Mouse (Mus musculus): ENCODE results near the gene Nrm. TPM values are rescaled to one million over a fixed set of nuclear protein-coding genes. Genes with fewer than 3 reads are reported as not detected.

Gene Nrm
- polyA plus RNA-seq (2014; fragmentation: Nextera tagmentation; extraction: Ambion mirVana), result 53.2 and 65.2 TPM in 2 replicates

- Histone ChIP-seq H3K27ac (ENCODE audit: low read depth, low read length) (peak within 1 kb of the TSS; percentile 75), H3K27me3 (ENCODE audit: control insufficient read depth, insufficient read depth, low read length) (no peaks in the 10 kb centered on the region), H3K4me2 (replicated peaks; ENCODE audit: low read depth, low read length) (peak within 1 kb of the TSS; percentile 51), H3K9ac (ENCODE audit: low read depth, low read length) (peak within 1 kb of the TSS; percentile 73), H3K9me3 (ENCODE audit: control insufficient read depth, low read length) (no peaks in the 10 kb centered on the region), H3K36me3 (ENCODE audit: control insufficient read depth, insufficient read depth, low read length) (peaks cover 18% of the 10 kb centered on the region), H3K4me3 (ENCODE audit: low read length) (peak within 1 kb of the TSS; percentile 77), H3K4me1 (ENCODE audit: control insufficient read depth, insufficient read depth, low read length) (peaks cover 13% of the 10 kb centered on the region; the same call in 1 of the 2 replicates)
- peak; percentile 91 for ATAC-seq (ENCODE audit: low FRiP score, low TSS enrichment)
- WGBS, result under 1% methylated on average over 47 of the region's 47 CpGs
Measured at GRCm38 (mm10) chr17:35861198-35861857, at the start of gene Nrm. Gene Nrm, plus strand, starts transcription at chr17:35861318.

- no peak overlapping the region for H3K27ac ChIP-seq (ENCODE audit: low read depth, low read length)
- H3K4me2 ChIP-seq (replicated peaks; ENCODE audit: low read depth, low read length), result no peak overlapping the region
- no peaks in the 10 kb centered on the region for H3K9me3 ChIP-seq (ENCODE audit: control insufficient read depth, low read length)
- H3K36me3 ChIP-seq (ENCODE audit: control insufficient read depth, insufficient read depth, low read length), result no peaks in the 10 kb centered on the region
- WGBS, result 82% methylated on average over 5 of the region's 5 CpGs
- no peak overlapping the region for H3K4me3 ChIP-seq (ENCODE audit: low read length)
- no peak for ATAC-seq (ENCODE audit: low FRiP score, low TSS enrichment)
- H3K27me3 ChIP-seq (ENCODE audit: control insufficient read depth, insufficient read depth, low read length), result no peaks in the 10 kb centered on the region
- H3K9ac ChIP-seq (ENCODE audit: low read depth, low read length), result no peak overlapping the region
- peaks cover 13% of the 10 kb centered on the region for H3K4me1 ChIP-seq (ENCODE audit: control insufficient read depth, insufficient read depth, low read length)
Measured at GRCm38 (mm10) chr17:35812307-35812706, 48.8 kb upstream of the Nrm start.

DNA sequence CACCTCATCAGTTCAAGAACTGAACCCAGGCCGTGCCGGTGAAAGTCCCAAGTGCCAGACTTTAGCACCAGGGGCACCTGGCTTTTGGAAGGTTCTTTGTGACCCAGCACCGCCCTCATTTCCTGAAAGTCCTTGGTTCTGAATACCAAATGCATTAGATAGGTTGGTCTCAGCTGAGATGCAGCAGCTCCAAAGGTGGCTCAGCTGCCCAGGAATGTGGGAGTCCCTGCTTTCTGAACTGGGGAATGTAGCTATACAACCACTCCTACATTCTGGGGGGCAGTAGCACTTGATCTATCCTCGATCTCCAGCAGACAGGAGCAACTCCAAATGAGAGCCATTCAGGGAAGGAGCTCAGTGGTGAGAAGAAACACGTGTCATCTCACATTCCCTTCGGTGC, 48.4 kb upstream of the Nrm start:
- no peak overlapping the region for H3K4me3 ChIP-seq (ENCODE audit: low read length)
- no peaks in the 10 kb centered on the region for H3K9me3 ChIP-seq (ENCODE audit: control insufficient read depth, low read length)
- no peak overlapping the region for H3K9ac ChIP-seq (ENCODE audit: low read depth, low read length)
- no peaks in the 10 kb centered on the region for H3K27me3 ChIP-seq (ENCODE audit: control insufficient read depth, insufficient read depth, low read length)
- H3K4me1 ChIP-seq (ENCODE audit: control insufficient read depth, insufficient read depth, low read length), result peaks cover 16% of the 10 kb centered on the region
- no peaks in the 10 kb centered on the region for H3K36me3 ChIP-seq (ENCODE audit: control insufficient read depth, insufficient read depth, low read length)
- peak overlapping the region; percentile 12; the same call in 1 of the 2 replicates for H3K27ac ChIP-seq (ENCODE audit: low read depth, low read length)
- no peak for ATAC-seq (ENCODE audit: low FRiP score, low TSS enrichment)
- no peak overlapping the region for H3K4me2 ChIP-seq (replicated peaks; ENCODE audit: low read depth, low read length)
- 68% methylated on average over 6 of the region's 6 CpGs for WGBS

- WGBS, result 64% methylated on average over 7 of the region's 7 CpGs
- Histone ChIP-seq H3K4me1 (ENCODE audit: control insufficient read depth, insufficient read depth, low read length) (peaks cover 16% of the 10 kb centered on the region), H3K4me2 (replicated peaks; ENCODE audit: low read depth, low read length) (no peak overlapping the region), H3K9me3 (ENCODE audit: control insufficient read depth, low read length) (no peaks in the 10 kb centered on the region), H3K27ac (ENCODE audit: low read depth, low read length) (peak overlapping the region; percentile 38; the same call in 1 of the 2 replicates), H3K9ac (ENCODE audit: low read depth, low read length) (no peak overlapping the region), H3K36me3 (ENCODE audit: control insufficient read depth, insufficient read depth, low read length) (no peaks in the 10 kb centered on the region), H3K4me3 (ENCODE audit: low read length) (no peak overlapping the region), H3K27me3 (ENCODE audit: control insufficient read depth, insufficient read depth, low read length) (no peaks in the 10 kb centered on the region)
- peak; percentile 28; the same call in 1 of the 2 replicates for ATAC-seq (ENCODE audit: low FRiP score, low TSS enrichment)
Measured at GRCm38 (mm10) chr17:35813245-35813647, 47.9 kb upstream of the Nrm start.

GRCm38 (mm10) chr17:35813653-35814052, 47.5 kb upstream of the Nrm start:
- H3K4me2 ChIP-seq (replicated peaks; ENCODE audit: low read depth, low read length), result no peak overlapping the region
- H3K27ac ChIP-seq (ENCODE audit: low read depth, low read length), result no peak overlapping the region; the same call in 1 of the 2 replicates
- ATAC-seq (ENCODE audit: low FRiP score, low TSS enrichment), result no peak
- WGBS, result 84% methylated on average over 7 of the region's 7 CpGs
- H3K4me1 ChIP-seq (ENCODE audit: control insufficient read depth, insufficient read depth, low read length), result peaks cover 16% of the 10 kb centered on the region
- H3K9ac ChIP-seq (ENCODE audit: low read depth, low read length), result no peak overlapping the region
- no peaks in the 10 kb centered on the region for H3K36me3 ChIP-seq (ENCODE audit: control insufficient read depth, insufficient read depth, low read length)
- no peaks in the 10 kb centered on the region for H3K9me3 ChIP-seq (ENCODE audit: control insufficient read depth, low read length)
- H3K4me3 ChIP-seq (ENCODE audit: low read length), result no peak overlapping the region
- H3K27me3 ChIP-seq (ENCODE audit: control insufficient read depth, insufficient read depth, low read length), result no peaks in the 10 kb centered on the region

- no peaks in the 10 kb centered on the region for H3K36me3 ChIP-seq (ENCODE audit: control insufficient read depth, insufficient read depth, low read length)
- H3K27me3 ChIP-seq (ENCODE audit: control insufficient read depth, insufficient read depth, low read length), result no peaks in the 10 kb centered on the region
- H3K27ac ChIP-seq (ENCODE audit: low read depth, low read length), result peak overlapping the region; percentile 15; the same call in 1 of the 2 replicates
- 51% methylated on average over 6 of the region's 6 CpGs for WGBS
- H3K9ac ChIP-seq (ENCODE audit: low read depth, low read length), result no peak overlapping the region
- H3K4me3 ChIP-seq (ENCODE audit: low read length), result no peak overlapping the region
- H3K9me3 ChIP-seq (ENCODE audit: control insufficient read depth, low read length), result no peaks in the 10 kb centered on the region
- no peak overlapping the region for H3K4me2 ChIP-seq (replicated peaks; ENCODE audit: low read depth, low read length)
- ATAC-seq (ENCODE audit: low FRiP score, low TSS enrichment), result no peak
- H3K4me1 ChIP-seq (ENCODE audit: control insufficient read depth, insufficient read depth, low read length), result peaks cover 16% of the 10 kb centered on the region
Measured at GRCm38 (mm10) chr17:35814678-35815077, 46.4 kb upstream of the Nrm start.

- Histone ChIP-seq H3K9me3 (ENCODE audit: control insufficient read depth, low read length) (no peaks in the 10 kb centered on the region), H3K4me2 (replicated peaks; ENCODE audit: low read depth, low read length) (no peak overlapping the region), H3K4me1 (ENCODE audit: control insufficient read depth, insufficient read depth, low read length) (peaks cover 16% of the 10 kb centered on the region), H3K4me3 (ENCODE audit: low read length) (no peak overlapping the region), H3K27me3 (ENCODE audit: control insufficient read depth, insufficient read depth, low read length) (no peaks in the 10 kb centered on the region), H3K36me3 (ENCODE audit: control insufficient read depth, insufficient read depth, low read length) (no peaks in the 10 kb centered on the region), H3K9ac (ENCODE audit: low read depth, low read length) (no peak overlapping the region), H3K27ac (ENCODE audit: low read depth, low read length) (no peak overlapping the region)
- ATAC-seq (ENCODE audit: low FRiP score, low TSS enrichment), result no peak
- WGBS, result 53% methylated on average over 7 of the region's 7 CpGs
Measured at GRCm38 (mm10) chr17:35815836-35816235, 45.3 kb upstream of the Nrm start.

DNA sequence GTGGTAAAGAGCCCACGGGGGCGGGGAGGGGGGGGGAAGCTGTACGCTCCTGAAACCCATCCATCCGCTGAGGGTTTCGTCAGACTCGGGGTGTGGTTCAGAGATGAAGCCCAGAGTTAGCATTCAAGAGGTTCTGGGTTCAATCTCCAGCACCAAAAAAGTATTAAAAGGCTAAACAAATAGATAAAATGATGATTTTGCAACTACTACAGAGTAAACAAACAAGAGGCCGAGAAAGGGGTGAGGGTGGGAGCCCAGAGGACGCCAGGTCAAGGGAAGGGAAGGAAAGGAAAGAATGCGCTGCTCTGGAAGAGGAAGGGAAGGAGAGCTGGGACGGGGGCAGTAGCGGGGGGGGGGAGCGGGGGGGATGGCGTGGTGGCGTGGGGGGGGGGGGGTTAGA, 44.4 kb upstream of the Nrm start:
- no peak for ATAC-seq (ENCODE audit: low FRiP score, low TSS enrichment)
- H3K4me1 ChIP-seq (ENCODE audit: control insufficient read depth, insufficient read depth, low read length), result peaks cover 16% of the 10 kb centered on the region
- no peaks in the 10 kb centered on the region for H3K27me3 ChIP-seq (ENCODE audit: control insufficient read depth, insufficient read depth, low read length)
- WGBS, result 47% methylated on average over 10 of the region's 14 CpGs
- H3K36me3 ChIP-seq (ENCODE audit: control insufficient read depth, insufficient read depth, low read length), result no peaks in the 10 kb centered on the region
- H3K9me3 ChIP-seq (ENCODE audit: control insufficient read depth, low read length), result no peaks in the 10 kb centered on the region
- no peak overlapping the region for H3K27ac ChIP-seq (ENCODE audit: low read depth, low read length)
- H3K9ac ChIP-seq (ENCODE audit: low read depth, low read length), result no peak overlapping the region
- no peak overlapping the region for H3K4me2 ChIP-seq (replicated peaks; ENCODE audit: low read depth, low read length)
- H3K4me3 ChIP-seq (ENCODE audit: low read length), result no peak overlapping the region

GRCm38 (mm10) chr17:35817226-35817625, 43.9 kb upstream of the Nrm start:
- Histone ChIP-seq H3K36me3 (ENCODE audit: control insufficient read depth, insufficient read depth, low read length) (no peaks in the 10 kb centered on the region), H3K27ac (ENCODE audit: low read depth, low read length) (no peak overlapping the region), H3K4me2 (replicated peaks; ENCODE audit: low read depth, low read length) (no peak overlapping the region), H3K4me1 (ENCODE audit: control insufficient read depth, insufficient read depth, low read length) (peaks cover 16% of the 10 kb centered on the region), H3K9ac (ENCODE audit: low read depth, low read length) (no peak overlapping the region), H3K9me3 (ENCODE audit: control insufficient read depth, low read length) (no peaks in the 10 kb centered on the region), H3K27me3 (ENCODE audit: control insufficient read depth, insufficient read depth, low read length) (no peaks in the 10 kb centered on the region), H3K4me3 (ENCODE audit: low read length) (no peak overlapping the region)
- 46% methylated on average over 10 of the region's 10 CpGs for WGBS
- ATAC-seq (ENCODE audit: low FRiP score, low TSS enrichment), result no peak
